Mouse (Mus musculus) adrenal gland, adult 2 months (tissue): ENCODE data around the gene Ppil2. TPM values are rescaled to one million over a fixed set of nuclear protein-coding genes. Genes with fewer than 3 reads are reported as not detected.

ENCODE experiments used
- DNase-seq: peaks from one replicate; pipeline ENCODE4 v3.0.0; 2021
- long read RNA-seq: library from polyadenylated mRNA; stranded (forward); transcript quantifications from one replicate; pipeline ENCODE4 v2.0.0, GENCODE M21; 2021
- polyA plus RNA-seq: library from polyadenylated mRNA; depleted of rRNA; stranded (reverse); fragments of >200 nt; gene quantifications from 2 replicates; pipeline ENCODE4 v1.2.3, GENCODE M21; 2012; rRNA removed
- total RNA-seq, 2 experiments: library from RNA; stranded (reverse); gene quantifications; 2 replicates each; pipeline ENCODE4 v1.2.3; 2021

Gene Ppil2
- total RNA-seq (10 to 100 TPM; 80.3 to 98.6 TPM), polyA plus RNA-seq (75.6 and 87.1 TPM in 2 replicates)
- long read RNA-seq, transcript Ppil2-201 (21 exons, 2,333 nt): minor isoform, 30 of 97 reads
- long read RNA-seq, transcript Ppil2-209 (20 exons, 3,088 nt): major isoform, 42 of 97 reads
- long read RNA-seq, partial matches to known transcripts: 4 of 97 reads
- long read RNA-seq, other reads (novel, unspliced or antisense): 21 of 97 reads

- peak; percentile 82 for DNase-seq
Measured at GRCm38 (mm10) chr16:17110771-17111743, at the start of gene Ppil2. Gene Ppil2, minus strand, starts transcription at chr16:17111257.

- peak; percentile 63 for DNase-seq
Measured at GRCm38 (mm10) chr16:17154346-17154745, 43.3 kb upstream of the Ppil2 start.

- no peak for DNase-seq
Measured at GRCm38 (mm10) chr16:17151874-17152273, 40.8 kb upstream of the Ppil2 start.

GRCm38 (mm10) chr16:17150520-17151258 is 39.6 kb upstream of the Ppil2 start:
- no peak for DNase-seq

- DNase-seq: peak; percentile 27
Measured at GRCm38 (mm10) chr16:17148084-17148483, 37.0 kb upstream of the Ppil2 start.

DNA sequence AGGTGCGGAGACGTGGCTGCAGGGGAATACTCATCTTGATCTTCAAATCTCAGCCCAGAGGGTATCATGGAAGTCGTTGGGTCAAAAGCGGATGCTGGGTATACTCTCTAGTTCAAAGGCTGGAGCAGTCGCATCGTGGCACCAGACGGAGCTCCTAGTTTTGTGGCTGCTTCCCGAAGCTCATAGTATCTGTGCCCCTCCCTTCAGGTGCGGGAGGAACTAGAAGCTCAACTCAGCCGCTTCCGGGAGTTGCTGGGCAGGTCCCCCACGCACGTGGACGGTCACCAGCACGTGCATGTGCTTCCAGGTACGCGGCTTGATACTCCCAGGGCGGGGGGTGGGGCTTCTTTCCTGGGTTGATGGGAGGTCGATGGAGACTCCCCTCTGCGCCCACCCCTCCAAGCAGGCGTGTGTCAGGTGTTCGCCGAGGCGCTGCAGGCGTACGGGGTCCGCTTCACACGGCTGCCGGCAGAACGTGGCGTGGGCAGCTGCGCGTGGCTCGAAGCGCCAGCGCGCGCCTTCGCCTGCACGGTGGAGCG is 36.4 kb upstream of the Ppil2 start:
- DNase-seq: no peak

DNA sequence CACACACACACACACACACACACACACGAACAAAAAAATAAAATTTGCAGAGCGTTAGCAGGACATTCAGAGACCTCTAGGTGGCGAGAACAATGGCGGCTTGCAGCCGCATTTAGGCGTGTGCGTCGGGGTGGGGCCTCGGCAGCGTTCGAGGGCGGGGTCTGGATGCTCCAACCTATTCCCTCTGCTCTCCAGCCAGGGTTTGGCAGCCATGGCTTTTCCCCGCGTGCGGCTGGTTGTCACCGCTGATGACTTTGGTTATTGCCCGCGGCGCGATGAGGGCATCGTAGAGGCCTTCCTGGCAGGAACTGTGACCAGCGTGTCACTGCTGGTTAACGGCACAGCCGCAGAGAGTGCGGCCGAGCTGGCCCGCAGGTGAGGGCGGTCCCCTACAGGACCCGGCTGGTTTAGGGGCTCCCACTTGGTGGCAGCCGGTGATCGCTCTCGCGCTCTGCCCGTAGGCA is 35.7 kb upstream of the Ppil2 start, which contains the start of gene Ccdc116:
Gene Ccdc116 (minus strand): TSS at position 458 of the 464 bp plus-strand sequence.
- peak; percentile 88 for DNase-seq

DNA sequence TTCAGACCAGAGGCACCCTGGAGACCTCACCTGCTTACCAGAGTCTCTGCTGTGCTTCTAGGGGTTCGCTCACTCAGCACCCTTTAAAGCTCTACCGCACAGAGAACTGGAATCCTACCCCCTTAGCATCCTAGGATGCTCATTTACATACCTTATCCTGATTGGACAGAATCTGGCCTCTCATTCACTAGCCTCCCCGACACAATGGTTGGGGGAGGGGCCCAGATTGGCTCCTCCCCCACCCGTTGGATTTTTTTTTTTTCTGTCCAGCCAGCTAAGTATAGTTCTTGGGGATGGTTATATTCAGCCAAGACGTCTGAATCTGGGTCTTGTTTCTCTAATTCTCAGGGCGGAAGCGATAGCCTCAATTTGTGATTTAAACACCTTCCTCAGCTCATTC is 33.3 kb upstream of the Ppil2 start, which contains the start of gene Ydjc:
Gene Ydjc (plus strand): TSS at position 283 of the 400 bp plus-strand sequence.
- DNase-seq: no peak

DNA sequence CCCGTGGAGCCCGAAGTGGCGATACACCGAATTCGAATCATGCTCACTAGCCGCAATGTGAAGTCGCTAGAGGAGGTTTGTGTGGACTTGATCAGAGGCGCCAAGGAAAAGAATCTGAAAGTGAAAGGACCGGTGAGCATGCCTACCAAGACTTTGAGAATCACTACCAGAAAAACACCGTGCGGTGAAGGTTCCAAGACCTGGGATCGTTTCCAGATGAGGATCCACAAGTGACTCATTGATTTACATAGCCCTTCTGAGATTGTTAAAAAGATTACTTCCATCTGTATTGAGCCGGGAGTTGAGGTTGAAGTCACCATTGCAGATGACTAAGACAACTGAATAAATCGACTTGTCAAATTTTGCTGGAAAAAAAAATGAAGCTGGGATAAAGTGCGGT is 26.3 kb upstream of the Ppil2 start:
- DNase-seq: no peak

- DNase-seq: no peak
Measured at GRCm38 (mm10) chr16:17132906-17133200, 21.8 kb upstream of the Ppil2 start.

DNA sequence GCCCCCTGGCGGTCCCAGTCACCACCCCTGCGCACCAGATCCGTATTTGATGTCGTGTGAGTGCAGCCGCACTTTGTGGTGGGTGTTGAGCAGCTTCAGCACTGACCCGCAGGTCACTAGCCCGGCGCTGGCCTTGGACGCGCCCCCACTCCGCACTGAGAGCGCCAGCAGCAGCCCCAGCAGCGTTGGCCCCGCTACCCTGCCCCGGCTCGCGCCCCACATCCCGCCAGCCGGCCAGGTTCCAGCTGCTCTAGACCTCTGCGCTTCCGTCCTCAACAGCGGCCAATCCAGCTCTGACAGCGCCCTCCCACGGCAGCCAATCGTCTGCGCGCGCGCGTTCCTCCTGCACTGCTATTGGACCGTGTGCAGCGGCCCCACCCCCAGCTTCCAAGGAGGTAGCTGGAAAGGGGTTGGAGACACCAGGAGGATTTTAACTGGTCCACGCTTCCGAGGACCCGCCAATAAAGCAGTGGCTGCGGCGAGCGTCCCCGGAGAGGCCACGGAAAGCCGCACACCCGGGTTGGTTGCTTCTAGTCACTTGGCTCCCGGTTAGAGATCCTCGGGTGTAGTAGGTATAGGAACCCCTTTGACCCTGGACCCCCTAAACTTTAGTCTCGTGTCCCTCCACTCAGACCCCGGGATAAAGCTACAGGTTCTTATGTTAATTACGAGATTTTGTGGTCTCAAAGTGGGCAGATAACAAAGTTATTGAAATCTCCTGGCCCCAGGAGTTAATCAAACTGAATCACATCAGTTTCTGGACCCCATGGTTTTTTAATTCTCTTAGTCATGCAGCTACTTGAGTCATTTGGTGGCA is 21.2 kb upstream of the Ppil2 start, which contains the start of gene Sdf2l1:
Gene Sdf2l1 (minus strand): TSS at position 295 of the 817 bp plus-strand sequence.
- peak; percentile 98 for DNase-seq

DNA sequence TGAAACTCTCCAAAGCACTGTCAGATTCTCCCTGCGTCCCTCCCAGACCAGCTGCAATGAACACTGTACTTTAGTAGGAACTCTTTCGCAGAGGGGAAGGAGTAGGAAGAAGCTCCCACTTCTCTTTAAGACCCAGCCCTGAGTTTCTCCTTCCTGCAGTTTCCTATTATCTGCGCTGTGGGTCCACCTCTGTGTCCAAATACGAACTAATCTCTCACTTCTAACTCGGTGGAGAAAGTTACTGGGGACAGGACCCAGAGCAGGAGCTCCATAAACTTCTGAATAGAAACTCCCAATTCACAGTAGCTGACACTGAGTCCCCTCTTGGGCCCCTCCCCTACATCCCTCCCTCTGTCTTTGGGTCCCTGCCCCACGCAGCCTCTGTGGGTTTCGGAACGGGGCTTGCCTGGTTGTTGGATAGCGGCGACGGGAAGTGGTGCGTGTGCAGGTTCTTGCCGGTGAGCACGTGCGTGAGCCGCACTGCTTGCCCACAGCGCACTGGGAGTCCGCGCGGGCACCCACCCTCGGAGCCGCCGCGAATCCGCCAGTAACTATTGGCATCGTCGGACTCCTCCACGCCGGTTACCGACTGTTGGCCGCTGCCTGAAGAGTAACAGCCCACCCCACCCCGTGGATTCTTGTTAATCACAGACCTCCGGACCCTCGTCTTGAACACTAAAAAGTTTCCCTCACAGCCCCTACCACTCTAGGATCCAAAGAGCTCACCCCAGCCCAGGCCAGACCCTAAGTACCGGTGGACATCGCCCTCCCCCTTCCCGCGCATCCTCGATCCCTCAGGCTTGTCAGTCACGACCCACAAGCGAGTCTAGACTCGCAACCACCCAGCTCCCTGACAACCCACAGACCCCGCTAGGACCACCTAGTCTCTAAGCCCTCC is 20.4 kb upstream of the Ppil2 start:
- no peak for DNase-seq

DNA sequence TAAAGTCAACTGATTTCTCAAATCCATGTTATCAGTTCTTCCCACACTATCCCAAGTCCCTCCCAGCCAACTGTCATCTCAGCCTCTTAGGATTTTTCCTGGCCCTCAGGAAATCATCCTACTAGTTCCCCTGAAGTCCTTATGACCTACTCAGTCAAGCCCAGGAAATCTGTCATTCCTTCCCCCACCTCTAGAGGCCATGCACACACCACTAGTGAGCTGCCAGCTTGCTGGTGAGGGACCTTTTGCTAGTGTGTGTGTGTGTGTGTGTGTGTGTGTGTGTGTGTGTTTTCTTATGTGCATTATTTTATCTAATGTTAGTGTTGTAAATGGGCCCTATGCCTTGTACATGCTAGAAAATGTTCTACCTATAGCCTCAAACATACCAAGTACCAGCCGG is 16.2 kb upstream of the Ppil2 start:
- peak; percentile 69 for DNase-seq

DNA sequence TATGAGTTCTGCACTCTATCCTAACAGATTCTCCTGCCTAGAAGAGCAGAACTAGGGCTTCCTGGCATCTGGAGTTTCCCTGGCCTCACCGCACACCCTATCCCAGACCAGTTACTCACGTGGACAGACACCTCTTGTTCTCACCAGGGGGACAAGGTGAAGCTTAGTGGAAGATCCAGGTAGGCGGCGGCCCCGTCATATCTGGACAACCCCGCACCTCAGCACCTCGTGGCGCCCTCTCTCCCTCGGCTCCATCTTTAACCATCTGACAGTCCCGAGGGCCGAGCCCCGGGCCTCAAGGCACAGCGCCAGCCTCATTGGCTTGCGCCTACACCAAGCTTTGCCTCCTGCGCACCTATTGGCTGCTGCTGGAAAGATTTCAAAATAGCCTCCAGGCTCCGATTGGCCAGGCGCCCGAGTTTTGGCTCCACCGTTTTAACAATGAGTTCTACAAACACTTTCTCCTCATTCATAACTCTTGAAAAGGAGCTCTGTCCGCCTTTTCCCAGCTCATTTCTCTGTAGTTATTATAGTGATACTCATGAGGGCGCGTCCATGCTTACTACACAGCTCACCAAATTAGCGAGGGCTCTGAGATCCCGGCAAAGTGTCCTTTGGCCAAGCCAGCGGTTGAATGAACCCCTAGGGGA is 13.9 kb upstream of the Ppil2 start, which contains the start of gene 2610318N02Rik:
Gene 2610318N02Rik (minus strand): TSS at position 297 of the 650 bp plus-strand sequence.
- DNase-seq: peak; percentile 88

- no peak for DNase-seq
Measured at GRCm38 (mm10) chr16:17124119-17124870, 13.2 kb upstream of the Ppil2 start.

DNA sequence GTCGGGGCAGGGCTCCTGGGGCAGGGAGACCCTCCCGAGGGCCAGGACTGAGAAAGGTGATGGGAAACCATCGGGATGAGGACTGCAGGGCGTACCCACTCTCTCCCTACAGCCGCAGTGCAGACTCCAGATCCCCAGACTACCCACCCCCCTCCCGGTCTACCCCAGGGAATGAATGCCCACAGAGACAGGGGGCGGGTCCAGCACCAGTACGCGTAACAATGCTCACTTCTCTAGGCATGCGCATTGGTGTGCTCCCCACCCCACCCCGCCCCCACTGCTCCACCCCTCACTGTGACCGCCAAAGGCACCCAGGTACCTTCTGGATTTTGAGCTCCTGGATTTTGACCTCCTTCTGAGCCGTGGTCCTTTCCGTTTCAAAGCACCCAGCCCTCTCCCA is 10.5 kb upstream of the Ppil2 start:
- no peak for DNase-seq

DNA sequence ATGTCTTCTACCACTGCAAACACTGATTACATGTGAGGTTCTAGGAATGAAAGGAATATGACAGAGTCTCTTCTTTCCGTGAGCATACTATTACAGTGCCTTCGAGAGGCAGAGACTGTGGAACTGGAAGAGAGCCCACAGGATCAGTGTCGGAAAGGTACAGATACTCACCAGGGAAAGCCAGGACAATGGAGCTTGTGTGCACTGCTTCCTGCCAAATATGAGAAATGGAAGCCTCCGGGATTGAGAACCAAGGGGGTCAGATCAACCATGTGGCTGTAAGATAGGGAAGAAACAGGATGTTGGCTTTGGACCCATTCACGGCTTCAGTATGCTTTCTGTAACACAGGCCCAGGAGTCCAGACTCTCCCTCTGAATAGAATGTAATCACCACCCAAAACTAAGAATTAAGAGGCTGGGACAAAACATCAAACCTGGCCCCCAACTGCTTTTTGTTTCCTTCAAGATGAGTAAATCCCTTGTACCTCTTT is 6.3 kb upstream of the Ppil2 start:
- DNase-seq: no peak

DNA sequence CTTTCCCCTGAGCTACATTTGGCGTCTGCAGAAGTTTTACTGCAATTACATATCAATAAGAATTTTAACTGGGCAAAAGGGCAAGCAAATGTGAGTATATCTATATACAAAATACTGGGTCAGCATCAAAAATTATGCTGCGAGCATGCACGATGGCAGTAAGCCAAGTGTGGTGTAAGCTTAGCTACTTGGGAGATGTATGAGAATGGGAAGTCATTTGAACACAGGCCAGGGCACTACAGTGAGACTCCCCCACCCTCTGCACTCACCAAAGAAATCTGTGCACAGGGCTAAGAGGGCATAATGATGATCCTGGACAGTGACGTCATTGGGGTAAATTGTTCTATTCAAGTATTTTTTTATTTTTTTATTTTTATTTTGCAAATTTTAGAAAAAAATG is 6.5 kb downstream of the Ppil2 start:
- DNase-seq: no peak
